Mouse (Mus musculus) Muller cell, postnatal 12 days (primary cell): ENCODE measurements at regions not wholly inside any gene's neighbourhood (a gene's known extent, or its start where the extent isn't known, plus 50 kb on each side); places are given as distances from the start of the nearest gene placed in this dataset.

Source experiments
- DNase-seq: peaks from one replicate; pipeline ENCODE4 v3.0.0-alpha.2; 2015; ENCODE audit errors: inconsistent ontology term

GRCm38 (mm10) chr10:17579463-17579862 is 143.6 kb upstream of the Cited2 start:
- no peak for DNase-seq

- no peak for DNase-seq
Measured at GRCm38 (mm10) chr10:17584842-17585241, 138.2 kb upstream of the Cited2 start.

- DNase-seq: no peak
Measured at GRCm38 (mm10) chr10:17586910-17587309, 136.1 kb upstream of the Cited2 start.

DNA sequence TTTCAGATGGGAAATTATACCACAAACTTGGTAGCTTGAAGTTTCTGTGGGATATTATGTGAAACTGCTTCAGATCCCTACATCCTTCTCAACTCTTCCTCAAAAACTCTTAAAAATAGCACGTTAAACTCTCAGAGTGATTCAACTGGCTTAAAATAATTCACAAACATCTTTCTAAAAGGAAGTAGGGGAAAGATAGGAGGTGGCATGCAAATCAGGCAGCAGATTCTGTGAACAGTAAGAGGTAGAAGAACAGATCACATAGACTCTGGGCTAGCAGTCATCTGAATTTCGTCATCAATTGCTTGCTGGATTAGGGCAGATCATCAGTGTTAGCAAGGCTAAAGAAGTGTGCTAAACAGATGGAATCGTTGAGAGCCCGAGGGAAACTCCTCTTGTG is 133.9 kb upstream of the Cited2 start:
- DNase-seq: no peak

DNA sequence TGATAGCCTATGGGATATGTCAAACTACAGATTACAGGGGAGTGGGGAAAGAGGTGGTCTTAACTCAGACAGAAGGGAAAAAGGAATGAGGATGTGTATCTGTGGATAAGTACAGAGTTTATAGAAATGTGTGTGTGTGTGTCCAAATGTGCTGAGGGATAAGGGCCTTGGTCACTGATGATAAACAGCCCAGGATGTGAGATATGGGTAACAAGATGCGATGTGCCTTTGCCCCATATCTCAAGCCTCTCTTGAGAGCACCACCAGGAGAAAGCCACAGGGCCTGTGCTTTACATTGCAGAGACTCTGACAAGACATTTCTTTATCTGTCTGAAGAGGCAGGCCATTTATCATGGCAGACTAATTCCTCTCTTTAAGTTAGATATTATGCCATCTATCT is 132.8 kb upstream of the Cited2 start:
- DNase-seq: no peak

DNA sequence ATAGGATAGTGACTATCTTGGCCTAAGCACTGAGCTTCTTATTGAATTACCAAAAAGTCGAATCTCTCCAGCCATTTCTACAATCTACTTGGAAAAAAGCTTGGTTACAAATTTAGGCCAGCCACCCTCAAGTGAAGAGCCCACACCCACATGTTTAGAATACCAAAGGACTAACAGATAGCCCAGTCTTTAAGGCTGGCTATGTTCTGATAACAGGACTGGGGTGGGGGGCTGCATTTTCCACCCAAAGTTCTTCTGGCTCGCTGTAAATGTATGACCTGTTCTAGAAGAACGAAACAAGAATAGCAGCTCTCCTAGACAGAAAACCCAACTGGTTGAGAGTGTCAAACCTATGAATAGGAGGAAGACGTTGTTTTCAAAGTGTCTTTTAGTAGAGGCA is 130.6 kb upstream of the Cited2 start:
- no peak for DNase-seq

- no peak for DNase-seq
Measured at GRCm38 (mm10) chr10:17596126-17596525, 126.9 kb upstream of the Cited2 start.

DNA sequence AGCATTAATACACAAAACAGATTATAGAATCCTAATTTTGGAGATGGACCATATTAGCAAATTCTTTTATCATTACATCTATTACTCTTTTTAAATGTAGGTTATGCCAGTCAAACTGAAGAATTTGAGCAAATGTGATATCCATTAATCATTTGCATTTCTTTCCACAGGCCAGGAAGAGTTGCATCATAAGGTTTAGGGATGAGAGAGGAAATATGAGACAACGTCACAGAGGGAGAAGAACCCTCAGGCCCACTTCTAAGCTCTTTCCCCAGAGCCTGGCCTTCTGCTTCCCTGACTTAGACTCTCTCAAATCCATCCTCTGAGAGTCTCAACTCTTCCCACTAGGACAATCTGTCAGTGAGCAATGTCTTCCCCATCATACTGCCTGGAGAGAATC is 126.3 kb upstream of the Cited2 start:
- no peak for DNase-seq

- no peak for DNase-seq
Measured at GRCm38 (mm10) chr10:17599246-17599645, 123.8 kb upstream of the Cited2 start.

- no peak for DNase-seq
Measured at GRCm38 (mm10) chr10:17599831-17600761, 122.9 kb upstream of the Cited2 start.

- DNase-seq: no peak
Measured at GRCm38 (mm10) chr10:17600762-17601108, 122.3 kb upstream of the Cited2 start.

- no peak for DNase-seq
Measured at GRCm38 (mm10) chr10:17602446-17602845, 120.6 kb upstream of the Cited2 start.

- no peak for DNase-seq
Measured at GRCm38 (mm10) chr10:17608220-17608619, 114.8 kb upstream of the Cited2 start.

DNA sequence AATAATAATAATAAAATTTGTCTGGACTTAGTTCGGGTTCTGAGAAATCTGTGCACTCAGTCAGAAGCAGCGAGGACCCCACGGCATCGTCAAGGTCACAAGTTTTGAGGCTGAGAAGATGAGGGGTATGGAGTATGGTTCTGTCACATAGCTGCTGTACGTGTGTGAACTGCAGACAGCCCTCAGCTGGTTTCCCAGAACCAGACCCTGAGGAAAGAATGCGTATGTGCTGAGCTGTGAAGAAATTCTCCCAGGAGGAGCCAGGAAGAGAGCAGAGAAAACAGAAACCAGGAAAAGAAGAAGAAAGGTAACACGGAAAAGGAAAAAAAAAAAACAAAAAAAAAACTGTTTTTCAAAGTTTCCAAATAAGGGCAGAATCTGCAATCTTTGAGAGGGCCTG is 112.4 kb upstream of the Cited2 start:
- DNase-seq: no peak

GRCm38 (mm10) chr10:17613281-17613680 is 109.7 kb upstream of the Cited2 start:
- DNase-seq: peak; percentile 31

GRCm38 (mm10) chr10:17618024-17618423 is 105.0 kb upstream of the Cited2 start:
- no peak for DNase-seq

DNA sequence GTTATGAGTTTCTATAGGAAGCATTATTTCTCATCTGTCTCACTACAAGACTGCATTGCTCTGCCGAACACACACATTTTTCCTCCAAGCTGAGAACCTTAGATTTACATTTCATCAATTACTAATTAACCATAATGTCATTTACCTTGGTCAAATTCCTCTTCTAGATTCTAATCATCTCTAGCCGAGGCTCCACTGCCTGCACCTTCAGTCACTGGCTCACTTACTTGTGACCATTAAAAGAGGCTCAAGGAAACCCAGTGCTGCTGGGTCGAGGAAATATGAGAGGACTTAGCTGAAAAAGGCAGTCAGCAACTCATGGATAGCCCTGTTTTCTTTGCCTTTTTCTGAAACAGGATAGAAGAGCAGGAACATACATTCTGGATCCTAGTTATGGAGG is 103.4 kb upstream of the Cited2 start:
- no peak for DNase-seq

DNA sequence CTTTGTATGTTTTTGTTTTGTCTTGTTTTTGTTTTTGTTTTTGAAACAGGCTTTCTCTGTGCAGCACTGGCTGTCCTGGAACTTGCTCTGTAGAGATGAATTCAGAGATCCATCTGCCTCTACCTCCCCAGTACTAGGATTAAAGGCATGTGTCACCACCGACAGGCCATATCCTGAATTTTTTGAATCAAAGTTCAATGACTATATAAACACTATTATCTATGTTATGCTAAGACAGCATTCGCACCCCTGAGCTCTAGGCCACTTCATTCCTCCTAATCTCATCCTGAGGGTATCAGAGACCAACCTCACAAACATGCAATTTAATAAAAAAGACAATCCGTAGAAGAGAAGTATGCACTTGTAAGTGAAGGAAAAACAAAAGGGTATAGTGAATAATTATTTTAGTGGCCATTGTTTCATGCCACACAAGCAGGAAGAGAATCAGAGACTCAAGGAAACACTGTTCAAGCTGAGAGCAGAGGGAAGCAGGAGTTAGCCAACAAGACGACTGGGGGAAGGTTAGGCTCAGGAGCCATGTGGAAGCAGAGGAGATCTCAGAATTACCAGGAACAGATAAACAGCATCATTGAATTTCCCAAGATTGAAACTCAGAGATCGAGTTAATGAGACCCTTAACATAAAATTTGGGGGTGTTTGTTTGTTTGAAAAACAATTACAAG is 101.2 kb upstream of the Cited2 start:
- no peak for DNase-seq

DNA sequence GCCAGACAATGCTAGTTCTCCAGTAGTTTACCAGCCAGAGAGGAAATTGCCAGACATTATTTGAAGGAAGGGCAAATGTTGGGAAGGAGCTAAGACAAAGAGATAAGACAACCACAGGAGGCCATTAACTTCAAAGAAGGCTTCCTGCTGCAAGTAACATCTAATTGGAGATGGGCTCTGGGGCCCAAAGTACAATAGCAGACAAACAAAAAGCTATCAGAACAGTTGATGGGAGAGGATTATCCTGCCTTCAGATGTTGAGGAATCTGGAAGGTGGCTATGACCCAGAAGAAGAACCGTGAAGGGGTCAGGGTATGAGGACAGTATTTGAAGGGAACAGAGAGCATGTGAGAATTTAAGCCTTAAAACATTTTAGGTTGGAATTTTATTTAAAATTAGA is 100.2 kb upstream of the Cited2 start:
- no peak for DNase-seq

DNA sequence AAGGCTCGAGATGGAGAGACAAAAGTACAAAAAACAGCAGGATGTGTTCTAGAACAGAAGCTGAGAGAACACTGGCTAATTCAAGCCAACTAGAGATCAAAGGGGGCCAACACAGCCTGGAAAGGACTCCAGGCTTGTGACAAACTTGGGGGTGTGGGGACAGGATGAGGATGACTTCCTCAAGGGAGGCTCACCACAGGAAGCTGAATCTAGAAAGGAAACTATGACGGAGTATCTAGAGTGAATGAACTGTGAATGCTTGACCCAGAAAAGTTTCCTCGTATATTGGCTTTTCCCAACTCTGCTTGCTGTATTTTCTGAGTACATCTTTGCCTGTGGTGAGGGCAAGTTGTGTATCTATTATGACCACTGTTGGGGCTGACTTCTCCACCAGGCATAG is 93.3 kb upstream of the Cited2 start:
- DNase-seq: no peak

DNA sequence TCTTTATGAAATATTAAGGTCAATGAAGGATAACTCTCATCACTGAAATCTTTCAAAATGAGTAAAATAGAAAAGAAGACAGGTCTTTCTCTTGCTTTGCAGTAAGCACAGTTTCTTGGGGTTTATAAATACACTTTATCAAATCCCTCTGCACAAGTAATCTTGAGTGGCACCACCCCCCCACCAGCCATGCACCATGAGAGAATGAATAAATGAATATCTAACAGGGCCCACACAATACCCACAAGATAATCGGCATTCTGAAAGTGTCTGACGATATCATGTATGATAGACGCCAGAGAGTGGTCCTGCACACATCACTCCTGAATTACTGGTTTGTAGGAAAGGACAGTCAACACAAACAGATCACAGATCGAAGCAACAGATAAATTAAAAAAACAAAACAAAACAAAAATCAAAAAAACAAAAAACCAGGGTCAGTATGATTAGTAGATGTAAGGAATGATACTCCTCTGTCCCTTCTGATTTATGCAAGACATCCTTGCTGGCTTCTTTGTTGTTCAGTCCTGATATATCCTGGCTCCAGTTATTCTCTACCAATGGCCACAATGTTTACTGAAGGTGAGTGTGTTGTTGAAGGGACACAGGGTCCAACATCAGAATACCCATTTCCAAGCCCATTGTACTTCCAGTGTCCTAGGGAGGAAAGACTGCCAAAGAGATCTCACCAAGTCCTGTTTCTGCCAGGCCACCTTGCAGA is 92.0 kb upstream of the Cited2 start:
- DNase-seq: no peak

GRCm38 (mm10) chr10:17631817-17632216 is 91.2 kb upstream of the Cited2 start:
- DNase-seq: no peak
